Mouse (Mus musculus): ENCODE results near the gene Ogdh. TPM values are rescaled to one million over a fixed set of nuclear protein-coding genes. Genes with fewer than 3 reads are reported as not detected.

The Ogdh gene
- polyA plus RNA-seq, 1 experiment from 2014 or later, result 316 TPM

- Histone ChIP-seq H3K27me3 (ENCODE audit: control insufficient read depth, insufficient read depth, low read length) (no peaks in the 10 kb centered on the region), H3K4me2 (ENCODE audit: low read depth, low read length) (no peak overlapping the region), H3K4me3 (ENCODE audit: low read length) (no peak overlapping the region), H3K9me3 (replicated peaks; ENCODE audit: control insufficient read depth, low read length) (no peaks in the 10 kb centered on the region), H3K9ac (ENCODE audit: low read length) (no peak overlapping the region), H3K27ac (ENCODE audit: low read length) (no peak overlapping the region), H3K36me3 (ENCODE audit: control insufficient read depth, insufficient read depth) (peaks cover 29% of the 10 kb centered on the region), H3K4me1 (ENCODE audit: control insufficient read depth, insufficient read depth, low read length) (no peaks in the 10 kb centered on the region)
- 84% methylated on average over 7 of the region's 7 CpGs for WGBS
- no peak for ATAC-seq (replicated peaks; ENCODE audit: extremely low read depth, insufficient read depth, low FRiP score)
These were observed 43.9 kb downstream of the Ogdh start for GRCm38 (mm10) chr11:6335321-6335720.

DNA sequence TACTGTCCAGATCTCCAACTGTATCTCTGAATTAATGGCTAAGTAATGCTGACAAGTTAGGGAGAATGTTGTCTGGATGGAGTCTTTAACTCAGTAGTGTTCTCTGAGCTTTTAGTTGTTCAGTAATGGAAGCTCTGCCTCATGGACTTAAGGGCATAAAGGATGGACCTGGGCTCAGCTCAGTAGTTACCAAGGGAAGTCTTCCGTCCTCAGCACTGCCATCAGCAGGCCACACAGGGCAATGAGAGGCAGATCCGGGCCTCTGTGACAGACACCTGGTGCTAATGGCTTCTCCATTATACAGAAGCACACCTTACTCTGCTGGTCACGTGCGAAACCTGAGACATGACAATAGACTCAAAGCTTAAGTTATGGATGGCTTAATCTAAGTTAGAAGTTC is 45.3 kb downstream of the Ogdh start:
- WGBS, result 84% methylated on average over 4 of the region's 4 CpGs
- no peak overlapping the region for H3K4me2 ChIP-seq (ENCODE audit: low read depth, low read length)
- H3K9me3 ChIP-seq (replicated peaks; ENCODE audit: control insufficient read depth, low read length), result no peaks in the 10 kb centered on the region
- H3K9ac ChIP-seq (ENCODE audit: low read length), result no peak overlapping the region
- no peak for ATAC-seq (replicated peaks; ENCODE audit: extremely low read depth, insufficient read depth, low FRiP score)
- H3K4me1 ChIP-seq (ENCODE audit: control insufficient read depth, insufficient read depth, low read length), result no peaks in the 10 kb centered on the region
- H3K27me3 ChIP-seq (ENCODE audit: control insufficient read depth, insufficient read depth, low read length), result no peaks in the 10 kb centered on the region
- H3K27ac ChIP-seq (ENCODE audit: low read length), result no peak overlapping the region
- H3K4me3 ChIP-seq (ENCODE audit: low read length), result no peak overlapping the region
- H3K36me3 ChIP-seq (ENCODE audit: control insufficient read depth, insufficient read depth), result peaks cover 40% of the 10 kb centered on the region

DNA sequence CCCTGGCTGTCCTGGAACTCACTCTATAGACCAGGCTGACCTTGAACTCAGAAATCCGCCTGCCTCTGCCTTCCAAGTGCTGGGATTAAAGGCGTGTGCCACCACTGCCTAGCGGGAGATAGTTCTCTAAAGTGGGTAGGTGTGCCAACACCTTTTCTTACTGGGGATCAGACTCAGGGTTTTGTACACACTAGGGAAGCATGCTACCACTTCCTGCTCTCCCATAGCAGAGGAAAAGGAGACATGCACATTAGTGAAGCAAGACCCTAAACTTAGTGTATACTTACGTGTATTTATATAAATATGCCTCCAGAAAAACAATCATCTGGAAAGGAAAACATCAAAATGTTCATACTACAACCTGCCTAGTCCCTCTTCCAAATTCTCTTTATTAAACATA is 54.5 kb downstream of the Ogdh start:
- WGBS, result 89% methylated on average over 4 of the region's 4 CpGs
- H3K9me3 ChIP-seq (replicated peaks; ENCODE audit: control insufficient read depth, low read length), result no peaks in the 10 kb centered on the region
- no peak for ATAC-seq (replicated peaks; ENCODE audit: extremely low read depth, insufficient read depth, low FRiP score)
- H3K27ac ChIP-seq (ENCODE audit: low read length), result no peak overlapping the region
- peaks cover 89% of the 10 kb centered on the region for H3K36me3 ChIP-seq (ENCODE audit: control insufficient read depth, insufficient read depth)
- no peak overlapping the region for H3K4me3 ChIP-seq (ENCODE audit: low read length)
- no peak overlapping the region for H3K4me2 ChIP-seq (ENCODE audit: low read depth, low read length)
- no peaks in the 10 kb centered on the region for H3K4me1 ChIP-seq (ENCODE audit: control insufficient read depth, insufficient read depth, low read length)
- H3K27me3 ChIP-seq (ENCODE audit: control insufficient read depth, insufficient read depth, low read length), result no peaks in the 10 kb centered on the region
- H3K9ac ChIP-seq (ENCODE audit: low read length), result no peak overlapping the region

GRCm38 (mm10) chr11:6346966-6347365 is 55.5 kb downstream of the Ogdh start:
- Histone ChIP-seq H3K4me3 (ENCODE audit: low read length) (no peak overlapping the region), H3K27me3 (ENCODE audit: control insufficient read depth, insufficient read depth, low read length) (no peaks in the 10 kb centered on the region), H3K27ac (ENCODE audit: low read length) (no peak overlapping the region), H3K4me2 (ENCODE audit: low read depth, low read length) (no peak overlapping the region), H3K36me3 (ENCODE audit: control insufficient read depth, insufficient read depth) (peaks cover 84% of the 10 kb centered on the region), H3K9ac (ENCODE audit: low read length) (no peak overlapping the region), H3K4me1 (ENCODE audit: control insufficient read depth, insufficient read depth, low read length) (no peaks in the 10 kb centered on the region), H3K9me3 (replicated peaks; ENCODE audit: control insufficient read depth, low read length) (no peaks in the 10 kb centered on the region)
- 81% methylated on average over 7 of the region's 7 CpGs for WGBS
- ATAC-seq (replicated peaks; ENCODE audit: extremely low read depth, insufficient read depth, low FRiP score), result no peak

GRCm38 (mm10) chr11:6348681-6349200 is 57.3 kb downstream of the Ogdh start:
- no peak overlapping the region for H3K9ac ChIP-seq (ENCODE audit: low read length)
- no peak for ATAC-seq (replicated peaks; ENCODE audit: extremely low read depth, insufficient read depth, low FRiP score)
- no peaks in the 10 kb centered on the region for H3K9me3 ChIP-seq (replicated peaks; ENCODE audit: control insufficient read depth, low read length)
- H3K27me3 ChIP-seq (ENCODE audit: control insufficient read depth, insufficient read depth, low read length), result no peaks in the 10 kb centered on the region
- peaks cover 80% of the 10 kb centered on the region for H3K36me3 ChIP-seq (ENCODE audit: control insufficient read depth, insufficient read depth)
- WGBS, result 80% methylated on average over 11 of the region's 11 CpGs
- no peak overlapping the region for H3K4me3 ChIP-seq (ENCODE audit: low read length)
- H3K27ac ChIP-seq (ENCODE audit: low read length), result no peak overlapping the region
- H3K4me2 ChIP-seq (ENCODE audit: low read depth, low read length), result no peak overlapping the region
- H3K4me1 ChIP-seq (ENCODE audit: control insufficient read depth, insufficient read depth, low read length), result no peaks in the 10 kb centered on the region

DNA sequence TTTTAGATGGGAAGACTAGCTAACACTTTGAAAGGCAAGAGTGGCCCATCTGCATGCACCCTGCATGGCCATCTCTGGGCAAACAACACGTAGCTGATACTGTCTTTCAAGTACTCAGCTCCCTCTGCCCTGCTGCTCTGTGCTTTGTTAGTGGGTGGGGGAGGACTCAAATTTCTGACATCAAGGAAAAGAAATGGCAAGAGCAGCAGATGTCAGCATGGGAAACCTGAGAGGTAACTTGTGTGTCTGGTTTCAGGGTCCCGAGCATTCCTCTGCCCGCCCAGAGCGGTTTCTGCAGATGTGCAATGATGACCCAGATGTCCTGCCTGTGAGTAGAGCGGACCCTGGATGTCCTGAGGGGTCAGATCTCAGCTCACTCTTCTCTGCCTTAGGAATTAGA is 58.2 kb downstream of the Ogdh start:
- Histone ChIP-seq H3K27ac (ENCODE audit: low read length) (no peak overlapping the region), H3K9ac (ENCODE audit: low read length) (no peak overlapping the region), H3K36me3 (ENCODE audit: control insufficient read depth, insufficient read depth) (peaks cover 80% of the 10 kb centered on the region), H3K9me3 (replicated peaks; ENCODE audit: control insufficient read depth, low read length) (no peaks in the 10 kb centered on the region), H3K4me2 (ENCODE audit: low read depth, low read length) (no peak overlapping the region), H3K4me1 (ENCODE audit: control insufficient read depth, insufficient read depth, low read length) (no peaks in the 10 kb centered on the region), H3K4me3 (ENCODE audit: low read length) (no peak overlapping the region), H3K27me3 (ENCODE audit: control insufficient read depth, insufficient read depth, low read length) (no peaks in the 10 kb centered on the region)
- WGBS, result 93% methylated on average over 5 of the region's 5 CpGs
- ATAC-seq (replicated peaks; ENCODE audit: extremely low read depth, insufficient read depth, low FRiP score), result no peak

DNA sequence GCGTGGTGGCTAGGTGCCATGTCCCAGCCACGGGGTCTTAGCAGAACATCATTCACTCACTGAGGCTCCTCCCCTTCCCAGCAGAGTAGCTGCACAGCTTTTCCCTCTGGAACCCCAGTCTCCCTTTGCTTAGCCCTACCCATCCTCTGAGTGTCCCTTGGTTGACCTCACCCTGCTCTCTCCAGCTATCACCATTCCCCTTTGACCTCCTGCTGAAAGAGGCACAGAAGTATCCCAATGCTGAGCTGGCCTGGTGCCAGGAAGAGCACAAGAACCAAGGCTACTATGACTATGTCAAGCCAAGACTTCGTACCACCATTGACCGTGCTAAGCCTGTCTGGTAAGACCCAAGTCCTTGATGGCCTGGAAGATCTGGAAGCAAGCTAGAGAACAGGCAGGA is 63.7 kb downstream of the Ogdh start:
- 82% methylated on average over 4 of the region's 4 CpGs for WGBS
- Histone ChIP-seq H3K9me3 (replicated peaks; ENCODE audit: control insufficient read depth, low read length) (no peaks in the 10 kb centered on the region), H3K27me3 (ENCODE audit: control insufficient read depth, insufficient read depth, low read length) (no peaks in the 10 kb centered on the region), H3K4me2 (ENCODE audit: low read depth, low read length) (no peak overlapping the region), H3K36me3 (ENCODE audit: control insufficient read depth, insufficient read depth) (peaks cover 56% of the 10 kb centered on the region), H3K4me3 (ENCODE audit: low read length) (no peak overlapping the region), H3K27ac (ENCODE audit: low read length) (no peak overlapping the region), H3K9ac (ENCODE audit: low read length) (no peak overlapping the region), H3K4me1 (ENCODE audit: control insufficient read depth, insufficient read depth, low read length) (no peaks in the 10 kb centered on the region)
- no peak for ATAC-seq (replicated peaks; ENCODE audit: extremely low read depth, insufficient read depth, low FRiP score)

GRCm38 (mm10) chr11:6364581-6365275 is 73.3 kb downstream of the Ogdh start:
- 93% methylated on average over 9 of the region's 9 CpGs for WGBS
- Histone ChIP-seq H3K27me3 (ENCODE audit: control insufficient read depth, insufficient read depth, low read length) (no peaks in the 10 kb centered on the region), H3K4me1 (ENCODE audit: control insufficient read depth, insufficient read depth, low read length) (no peaks in the 10 kb centered on the region), H3K27ac (ENCODE audit: low read length) (no peak overlapping the region), H3K4me3 (ENCODE audit: low read length) (no peak overlapping the region), H3K36me3 (ENCODE audit: control insufficient read depth, insufficient read depth) (no peaks in the 10 kb centered on the region), H3K9me3 (replicated peaks; ENCODE audit: control insufficient read depth, low read length) (no peaks in the 10 kb centered on the region), H3K4me2 (ENCODE audit: low read depth, low read length) (no peak overlapping the region), H3K9ac (ENCODE audit: low read length) (no peak overlapping the region)
- ATAC-seq (replicated peaks; ENCODE audit: extremely low read depth, insufficient read depth, low FRiP score), result no peak

DNA sequence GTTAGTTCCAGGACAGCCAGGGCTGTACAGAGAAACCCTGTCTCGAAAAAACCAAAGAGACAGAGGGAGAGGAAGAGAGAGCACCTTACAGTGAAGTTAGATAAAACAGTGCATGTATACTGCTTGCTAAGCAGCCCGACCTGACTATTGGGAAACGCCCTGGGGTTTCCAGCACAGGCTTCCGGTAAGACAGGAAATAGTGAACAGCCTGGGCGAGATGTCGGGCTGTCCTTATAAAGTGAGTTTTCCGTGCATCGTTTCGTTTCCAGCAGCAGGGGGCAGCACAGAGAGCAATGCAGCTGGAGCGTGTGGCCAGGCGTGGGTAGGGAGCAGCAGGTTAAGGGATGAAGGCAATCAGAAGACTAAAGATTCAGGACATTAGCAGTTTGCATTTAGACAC is 74.5 kb downstream of the Ogdh start:
- no peak overlapping the region for H3K27ac ChIP-seq (ENCODE audit: low read length)
- H3K27me3 ChIP-seq (ENCODE audit: control insufficient read depth, insufficient read depth, low read length), result no peaks in the 10 kb centered on the region
- no peaks in the 10 kb centered on the region for H3K9me3 ChIP-seq (replicated peaks; ENCODE audit: control insufficient read depth, low read length)
- no peak overlapping the region for H3K9ac ChIP-seq (ENCODE audit: low read length)
- H3K4me1 ChIP-seq (ENCODE audit: control insufficient read depth, insufficient read depth, low read length), result no peaks in the 10 kb centered on the region
- WGBS, result 15% methylated on average over 11 of the region's 11 CpGs
- H3K4me3 ChIP-seq (ENCODE audit: low read length), result no peak overlapping the region
- ATAC-seq (replicated peaks; ENCODE audit: extremely low read depth, insufficient read depth, low FRiP score), result peak; percentile 83
- H3K36me3 ChIP-seq (ENCODE audit: control insufficient read depth, insufficient read depth), result no peaks in the 10 kb centered on the region
- no peak overlapping the region for H3K4me2 ChIP-seq (ENCODE audit: low read depth, low read length)
